Mouse (Mus musculus): ENCODE data around the gene 1110059E24Rik. TPM values are rescaled to one million over a fixed set of nuclear protein-coding genes. Genes with fewer than 3 reads are reported as not detected.
"Not testable (repeated sequence)": the region's sequence is repeated elsewhere in the genome, so short reads cannot be mapped to it uniquely, and the experiment has no call there.

1110059E24Rik gene
- total RNA-seq, 2 experiments from 2014 or later = 26.0 to 29.4 TPM

GRCm38 (mm10) chr19:21626271-21626988 is 26.3 kb downstream of the 1110059E24Rik start:
- DNase-seq = peak; percentile 24 to 41

DNA sequence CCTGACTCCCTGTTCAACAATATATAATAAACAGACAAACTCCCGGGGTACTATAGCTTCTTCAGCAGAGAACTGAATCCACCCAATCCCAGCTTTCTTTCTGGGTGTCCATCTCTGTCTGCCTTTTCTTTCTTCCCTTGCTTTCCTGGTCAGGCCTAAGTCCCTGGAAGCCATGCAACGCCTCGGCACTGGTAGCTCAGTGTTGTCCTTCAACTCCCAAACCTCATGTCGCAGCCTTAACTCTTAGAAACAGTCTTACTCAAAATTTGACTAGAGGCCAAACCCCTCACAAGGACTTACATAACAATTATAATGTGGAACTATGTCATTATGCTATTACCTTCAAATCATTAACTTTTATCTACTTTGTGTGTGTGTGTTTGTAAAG is 28.6 kb downstream of the 1110059E24Rik start:
- peak; percentile 27 to 39 for DNase-seq

DNA sequence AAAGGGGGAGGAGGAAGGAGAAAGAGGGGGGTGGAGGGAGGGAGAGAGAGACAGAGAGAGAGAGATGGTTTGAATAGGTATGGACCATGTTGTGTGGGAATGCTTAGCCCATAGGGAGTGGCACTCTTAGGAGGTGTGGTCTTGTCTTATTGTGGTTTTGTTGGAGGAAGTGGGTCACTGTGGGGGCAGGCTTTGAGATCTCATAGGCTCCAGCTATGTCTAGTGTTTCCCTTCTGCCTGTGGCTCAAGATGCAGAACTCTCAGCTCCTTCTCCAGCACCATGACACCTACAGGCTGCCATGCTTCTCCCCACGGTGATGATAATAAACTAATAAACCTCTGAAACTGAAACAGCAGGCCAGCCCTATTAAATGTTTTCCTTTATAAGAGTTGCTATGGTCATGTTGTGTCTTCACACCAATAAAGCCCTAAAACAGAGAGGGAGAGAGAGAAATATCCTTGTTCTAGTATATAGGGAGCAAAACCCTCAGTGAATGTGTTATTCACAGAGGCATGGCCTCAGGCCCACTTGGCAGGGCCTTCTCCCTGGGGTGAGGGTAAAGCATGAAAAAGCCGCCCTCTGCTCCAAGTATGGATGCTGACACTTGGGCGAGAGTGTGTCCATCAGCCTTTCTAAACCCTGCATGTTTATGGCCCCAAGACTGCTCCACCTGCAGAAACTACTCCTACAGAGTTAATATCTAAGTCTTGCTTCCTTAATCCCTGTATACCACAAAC is 29.2 kb downstream of the 1110059E24Rik start:
- peak in 1 of 2 experiments; percentile 54 for DNase-seq

DNA sequence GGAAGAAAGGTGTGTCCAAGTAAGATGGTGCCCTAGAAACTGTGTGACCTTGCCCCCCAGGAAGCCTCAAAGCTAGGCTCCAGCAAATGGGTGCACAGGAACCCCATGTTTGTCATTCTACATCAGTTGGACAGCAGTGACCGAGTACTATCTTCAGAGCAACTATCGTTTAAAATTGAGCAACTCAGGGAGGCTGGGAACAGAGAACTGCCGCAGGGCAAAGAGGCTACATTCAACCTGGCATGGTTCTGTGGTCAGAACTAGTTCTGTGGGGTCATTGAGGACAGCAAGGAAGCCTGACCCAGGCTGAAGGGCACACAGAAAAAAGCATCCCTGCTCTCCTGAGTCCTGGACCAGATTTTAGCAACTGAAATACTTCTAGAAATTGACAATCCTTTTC is 37.0 kb downstream of the 1110059E24Rik start:
- no peak for DNase-seq

DNA sequence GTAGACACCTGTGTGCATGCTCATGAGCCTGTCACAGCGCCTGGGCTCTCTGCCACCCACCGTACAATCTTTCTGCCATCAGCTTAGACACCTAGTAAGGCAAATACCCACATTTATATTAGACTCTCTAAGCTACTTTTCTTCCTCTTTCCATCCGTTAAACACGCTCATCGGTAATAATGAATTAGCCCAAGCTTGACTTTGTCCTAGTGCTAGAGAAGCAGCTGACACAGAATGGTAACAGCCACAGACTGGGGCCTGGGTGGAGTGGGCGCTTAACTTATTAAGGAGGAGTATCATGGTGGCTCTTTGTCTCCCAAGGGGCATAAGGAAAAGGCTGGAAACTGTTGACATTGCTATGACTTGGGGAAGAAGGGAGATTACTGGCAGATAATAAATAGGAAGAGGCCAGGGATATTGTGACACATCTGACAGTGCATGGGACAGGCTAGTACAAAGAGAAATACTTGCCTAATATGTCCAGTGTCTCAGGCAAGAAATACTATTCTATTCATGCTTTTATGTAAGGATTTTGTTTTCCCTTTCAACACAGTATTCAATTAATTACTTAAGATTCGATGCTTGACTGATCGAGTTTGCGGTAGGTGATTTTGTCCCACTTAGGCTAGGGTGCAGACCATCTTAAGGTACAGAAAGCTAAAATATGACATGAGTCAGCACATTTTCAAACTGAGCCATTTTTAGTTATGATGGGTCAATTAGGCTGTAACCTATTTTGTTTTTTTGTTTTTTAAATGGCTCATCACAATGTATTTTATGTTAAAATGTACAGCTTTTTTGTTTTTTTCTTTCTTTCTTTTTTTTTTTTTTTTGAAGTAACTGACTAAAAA is 40.8 kb downstream of the 1110059E24Rik start:
- DNase-seq = no peak

- no peak for DNase-seq
Observed at GRCm38 (mm10) chr19:21611297-21611696, 41.5 kb downstream of the 1110059E24Rik start.

GRCm38 (mm10) chr19:21610240-21610639 is 42.5 kb downstream of the 1110059E24Rik start:
- no peak for DNase-seq

DNA sequence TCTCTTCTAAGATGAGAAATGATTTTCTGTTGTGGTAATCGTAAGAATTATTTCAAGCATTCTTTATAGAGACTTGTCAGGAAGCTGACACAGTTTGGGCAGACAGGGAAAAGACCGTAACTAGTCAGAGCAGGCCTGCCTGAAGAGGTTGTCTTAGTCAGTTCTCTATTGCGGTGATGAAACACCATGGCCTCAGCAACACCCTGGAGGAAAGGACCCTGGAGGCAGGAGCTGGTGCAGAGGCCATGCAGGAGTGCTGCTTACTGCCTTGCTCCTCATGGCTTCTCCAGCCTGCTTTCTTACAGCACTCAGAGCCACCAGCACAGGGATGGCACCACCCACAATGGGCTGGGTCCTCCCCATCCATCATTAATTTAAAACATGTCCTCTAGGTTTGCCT is 47.5 kb downstream of the 1110059E24Rik start:
- DNase-seq = peak in 1 of 2 experiments; percentile 14

DNA sequence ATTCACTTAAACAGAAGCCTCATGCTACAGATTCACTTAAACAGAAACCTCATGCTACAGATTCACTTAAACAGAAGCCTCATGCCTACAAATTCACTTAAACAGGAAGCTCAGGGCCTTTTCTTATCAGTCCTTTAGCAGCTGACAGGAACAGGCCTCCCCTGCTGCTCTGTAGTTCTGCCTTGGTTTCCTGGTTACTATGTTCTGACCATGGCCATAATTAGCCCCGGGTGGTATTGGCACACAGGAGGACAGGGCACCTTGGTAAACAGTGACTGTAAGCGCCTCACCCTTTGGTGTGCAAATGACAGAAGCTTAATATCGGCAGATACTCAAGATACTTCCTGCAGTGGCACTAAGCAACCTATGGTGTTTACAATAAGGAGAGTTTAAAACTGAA is 48.9 kb downstream of the 1110059E24Rik start:
- no peak for DNase-seq

DNA sequence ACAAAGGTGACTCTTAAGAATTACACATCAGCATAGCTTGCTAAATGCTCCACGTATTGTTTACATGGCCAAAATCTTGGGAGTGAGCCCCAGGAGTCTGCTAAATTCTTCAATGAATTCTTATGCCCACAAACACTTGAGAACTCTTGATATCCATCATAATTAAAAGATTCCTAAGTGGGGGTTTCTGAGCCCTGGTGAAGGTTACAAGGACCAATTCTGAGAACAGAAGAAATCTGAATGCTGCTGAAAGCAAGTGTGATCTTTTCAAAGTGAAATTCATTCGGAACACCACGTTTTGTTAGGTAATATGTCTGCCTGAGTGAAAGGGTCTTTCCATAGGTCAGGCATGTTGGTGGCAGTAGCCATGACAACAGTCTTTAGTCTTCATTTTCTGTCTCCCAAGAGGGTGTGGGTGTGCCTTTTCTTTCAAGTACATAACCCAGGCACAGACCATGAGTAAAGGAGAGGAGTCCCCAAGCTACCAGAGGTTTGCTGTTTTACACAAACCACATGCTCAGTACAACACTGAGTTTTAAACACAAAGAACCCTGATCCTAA is 51.2 kb downstream of the 1110059E24Rik start:
- no peak for DNase-seq

GRCm38 (mm10) chr19:21598659-21599352 is 54.0 kb downstream of the 1110059E24Rik start:
- no peak for DNase-seq

DNA sequence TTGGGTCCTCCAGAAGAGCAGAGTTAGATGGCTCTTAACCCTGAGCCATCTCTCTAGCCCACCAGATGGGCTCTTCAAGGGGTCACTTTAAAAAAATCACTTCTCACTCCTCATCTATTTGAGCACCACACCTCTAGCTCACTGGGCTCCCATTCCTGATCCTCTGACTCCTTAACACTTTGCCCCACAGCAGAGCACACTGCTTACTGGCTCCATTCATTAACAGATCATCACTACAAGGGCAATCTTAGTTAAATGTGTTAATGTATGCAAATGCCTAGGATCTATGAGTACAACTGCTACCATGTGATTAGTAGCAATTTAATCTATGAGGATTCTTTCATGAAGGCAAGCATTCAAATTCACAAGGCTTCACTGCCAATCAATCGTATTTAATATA is 58.1 kb downstream of the 1110059E24Rik start:
- no peak for DNase-seq

GRCm38 (mm10) chr19:21592216-21592615 is 60.6 kb downstream of the 1110059E24Rik start:
- DNase-seq = not testable (repeated sequence)

- no peak for DNase-seq
Observed at GRCm38 (mm10) chr19:21589888-21590287, 62.9 kb downstream of the 1110059E24Rik start.

DNA sequence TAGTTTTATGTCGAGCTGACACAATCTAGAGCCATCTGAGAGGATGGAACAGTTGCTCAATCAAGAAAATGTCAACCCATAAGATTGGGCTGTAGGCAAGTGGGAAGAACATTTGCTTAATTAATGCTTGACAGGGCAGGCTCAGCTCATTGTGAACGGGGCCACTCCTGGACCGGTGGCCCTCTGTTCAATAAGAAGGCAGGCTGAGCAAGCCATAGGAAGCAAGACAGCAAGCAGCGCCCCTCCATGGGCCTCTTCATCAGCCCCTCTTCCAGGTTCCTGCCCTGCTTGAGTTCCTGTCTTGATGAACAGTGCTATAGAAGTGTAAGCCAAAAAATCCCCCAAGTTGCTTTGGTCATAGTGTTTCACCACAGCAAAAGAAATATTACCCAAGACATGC is 65.2 kb downstream of the 1110059E24Rik start:
- no peak for DNase-seq

- DNase-seq = peak; percentile 45 to 57
Observed at GRCm38 (mm10) chr19:21586546-21586945, 66.2 kb downstream of the 1110059E24Rik start.

- no peak for DNase-seq
Observed at GRCm38 (mm10) chr19:21585868-21586267, 66.9 kb downstream of the 1110059E24Rik start.

DNA sequence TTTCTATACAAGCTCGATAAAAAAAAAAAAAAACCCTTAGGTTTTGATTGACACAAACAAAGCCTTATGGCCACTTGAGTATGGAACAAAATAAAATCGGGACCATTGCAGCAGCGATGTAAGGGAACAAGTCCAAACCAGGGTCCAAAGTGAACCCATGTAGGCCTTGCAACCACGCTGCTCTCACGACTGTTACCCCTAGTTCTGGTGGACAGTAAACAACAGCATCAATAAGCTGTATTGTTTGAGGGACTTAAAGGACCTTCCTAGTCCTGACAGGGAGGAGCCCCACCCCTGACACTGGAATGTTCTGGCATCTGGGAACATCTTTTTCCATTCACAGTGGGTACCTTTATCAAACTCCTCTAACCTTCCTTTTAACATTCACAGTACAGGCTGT is 68.8 kb downstream of the 1110059E24Rik start:
- DNase-seq = no peak

DNA sequence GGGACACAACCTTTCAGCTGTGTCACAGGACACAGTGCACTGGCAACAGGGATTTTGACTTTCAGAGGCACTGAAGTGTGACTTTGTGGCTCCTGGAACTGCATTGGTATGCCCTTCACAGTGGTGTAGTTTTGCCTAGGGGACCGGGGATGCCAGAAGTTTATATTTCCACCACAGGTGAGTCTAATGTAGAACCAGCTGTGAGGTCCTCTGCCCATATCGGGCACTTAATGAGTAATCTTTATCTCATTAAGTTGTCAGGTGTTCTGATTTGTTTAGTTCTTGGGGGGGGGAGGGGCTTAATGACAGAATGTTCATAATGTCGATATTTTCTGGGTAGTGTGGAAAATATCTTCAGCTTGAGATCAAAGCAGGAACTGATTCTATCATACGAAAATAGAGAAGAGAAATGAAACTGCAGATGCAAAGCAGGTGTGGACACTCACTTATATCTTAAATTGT is 69.2 kb downstream of the 1110059E24Rik start:
- DNase-seq = no peak

DNA sequence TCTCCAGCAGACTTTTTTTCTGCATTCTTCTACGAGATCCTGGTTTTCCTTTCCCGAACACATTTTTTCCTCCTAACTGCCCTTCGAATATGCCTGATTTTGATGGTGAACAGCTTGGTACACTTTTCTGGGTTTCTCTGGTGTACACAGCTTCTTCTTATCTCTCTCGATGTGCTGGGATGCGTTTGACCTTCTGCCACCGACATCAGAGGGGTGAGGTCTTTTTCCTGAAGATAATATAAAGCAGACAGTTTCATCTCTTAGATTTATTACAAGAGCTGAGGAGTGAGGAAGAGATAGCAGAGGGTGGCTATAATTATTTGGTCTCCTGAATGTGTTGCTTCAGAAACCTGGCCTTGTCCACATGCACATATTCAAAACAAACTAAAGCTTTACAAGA is 71.4 kb downstream of the 1110059E24Rik start:
- DNase-seq = no peak

DNA sequence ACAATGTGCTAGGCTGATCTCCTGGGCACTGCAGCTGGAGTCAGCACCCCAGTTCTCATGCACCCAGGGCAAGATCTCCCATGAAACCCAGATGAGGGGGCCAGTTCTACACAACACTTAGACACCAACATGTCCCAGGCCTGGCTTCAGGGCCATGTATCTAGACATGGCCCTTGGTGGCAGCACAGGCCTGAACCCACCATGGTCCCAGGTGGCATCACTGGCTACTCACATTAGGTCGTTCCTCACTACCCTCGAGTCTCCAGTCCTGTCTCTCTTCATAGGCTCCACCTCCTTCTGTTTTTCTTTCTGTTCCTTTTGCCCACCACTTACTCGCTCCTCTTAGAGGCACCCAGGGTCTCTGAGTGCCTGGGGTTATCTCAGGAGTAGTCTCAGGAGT is 72.9 kb downstream of the 1110059E24Rik start:
- no peak for DNase-seq

DNA sequence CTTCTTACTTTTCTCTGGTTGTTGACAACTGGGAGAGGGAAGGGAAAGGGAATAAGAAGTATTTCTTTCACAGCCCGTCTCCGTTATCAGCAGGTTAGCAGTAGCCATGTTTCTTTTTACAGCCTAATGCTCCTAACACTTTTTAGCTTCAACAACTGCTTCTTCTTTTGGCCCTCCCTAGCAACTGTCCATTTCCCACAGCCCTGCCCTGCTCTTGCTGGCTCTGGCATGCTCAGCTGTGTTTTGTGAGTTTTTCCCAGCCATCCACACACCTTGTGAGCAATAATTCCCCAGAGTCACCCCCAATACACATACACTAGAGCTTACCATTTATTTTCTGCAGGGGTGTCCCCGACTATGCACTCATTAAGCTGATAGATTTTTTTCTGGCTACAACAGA is 75.3 kb downstream of the 1110059E24Rik start:
- no peak for DNase-seq
